Mouse (Mus musculus): ENCODE measurements around the gene Pja2. TPM values are rescaled to one million over a fixed set of nuclear protein-coding genes. Genes with fewer than 3 reads are reported as not detected.
"Not testable (repeated sequence)": the region's sequence is repeated elsewhere in the genome, so short reads cannot be mapped to it uniquely, and the experiment has no call there.

The Pja2 gene
- polyA plus RNA-seq, 2 experiments: 48.5 to 82.3 TPM

DNA sequence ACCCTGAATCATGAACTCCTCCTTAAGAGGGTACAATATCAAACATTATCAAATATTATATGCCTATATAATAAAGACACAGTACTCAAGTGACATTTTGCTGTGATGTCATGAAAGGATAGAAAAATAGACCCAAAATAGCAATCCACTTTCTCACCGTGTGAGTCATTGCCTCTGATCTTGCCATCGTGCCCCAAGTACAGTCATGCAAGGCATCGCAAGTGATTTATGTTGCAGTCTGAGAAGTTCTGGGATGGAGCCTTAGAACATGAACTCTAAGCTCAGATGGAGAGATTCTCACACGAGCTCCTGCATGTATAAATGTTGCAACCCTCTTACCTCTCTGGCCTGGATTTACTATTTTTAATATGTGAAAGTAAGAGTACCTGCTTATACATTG is 2.2 kb upstream of the Pja2 start:
- Histone ChIP-seq H3K4me1 (ENCODE audit: control insufficient read depth, insufficient read depth, low read length) (peaks cover 9% of the 10 kb centered on the region), H3K4me3 (replicated peaks; ENCODE audit: low read length) (no peak overlapping the region), H3K4me2 (replicated peaks; ENCODE audit: low read depth, low read length, severe bottlenecking) (no peak overlapping the region), H3K27me3 (ENCODE audit: control insufficient read depth, insufficient read depth, low read length) (no peaks in the 10 kb centered on the region), H3K27ac (replicated peaks; ENCODE audit: low read depth, low read length) (no peak overlapping the region), H3K36me3 (ENCODE audit: control insufficient read depth, insufficient read depth, low read length) (no peaks in the 10 kb centered on the region), H3K9ac (ENCODE audit: low read depth, low read length, severe bottlenecking) (no peak overlapping the region), H3K9me3 (ENCODE audit: control insufficient read depth, low read length) (no peaks in the 10 kb centered on the region)
- ATAC-seq (ENCODE audit: low FRiP score, low read depth) (no peak), DNase-seq (ENCODE audit: low spot score) (no peak)
- 77% methylated on average over 4 of the region's 4 CpGs for WGBS
- no peak for TF ChIP-seq POLR2A (IDR thresholded peaks at IDR 0.05; ENCODE audit: borderline replicate concordance, extremely low read depth, insufficient read depth, insufficient read length)

DNA sequence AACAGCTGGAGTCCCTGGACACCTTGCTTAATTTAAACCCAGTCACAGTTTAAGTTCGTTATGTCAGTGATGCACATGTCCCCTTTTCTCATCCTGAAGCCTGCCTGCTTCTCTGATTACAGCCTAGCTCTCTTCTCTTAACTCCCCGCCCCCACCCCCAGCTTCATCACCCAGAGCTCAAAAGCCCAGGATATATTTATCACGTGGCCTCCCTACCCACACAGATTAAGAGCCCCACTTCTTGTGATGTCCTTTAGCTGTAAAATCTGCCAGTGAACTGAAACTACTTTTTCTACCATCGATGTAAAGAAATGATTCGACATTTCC is 1.0 kb upstream of the Pja2 start:
- H3K9ac ChIP-seq (ENCODE audit: low read depth, low read length, severe bottlenecking): peak overlapping the region; percentile 66
- no peak for ATAC-seq (ENCODE audit: low FRiP score, low read depth)
- no peaks in the 10 kb centered on the region for H3K9me3 ChIP-seq (ENCODE audit: control insufficient read depth, low read length)
- TF ChIP-seq POLR2A (IDR thresholded peaks at IDR 0.05; ENCODE audit: borderline replicate concordance, extremely low read depth, insufficient read depth, insufficient read length): no peak
- H3K4me3 ChIP-seq (replicated peaks; ENCODE audit: low read length): peak overlapping the region; percentile 98
- no peaks in the 10 kb centered on the region for H3K27me3 ChIP-seq (ENCODE audit: control insufficient read depth, insufficient read depth, low read length)
- DNase-seq (ENCODE audit: low spot score): no peak
- peaks cover 9% of the 10 kb centered on the region for H3K4me1 ChIP-seq (ENCODE audit: control insufficient read depth, insufficient read depth, low read length)
- peak overlapping the region; percentile 77 for H3K4me2 ChIP-seq (replicated peaks; ENCODE audit: low read depth, low read length, severe bottlenecking)
- peak overlapping the region; percentile 86 for H3K27ac ChIP-seq (replicated peaks; ENCODE audit: low read depth, low read length)
- no peaks in the 10 kb centered on the region for H3K36me3 ChIP-seq (ENCODE audit: control insufficient read depth, insufficient read depth, low read length)
- WGBS: 19% methylated on average over 5 of the region's 5 CpGs

DNA sequence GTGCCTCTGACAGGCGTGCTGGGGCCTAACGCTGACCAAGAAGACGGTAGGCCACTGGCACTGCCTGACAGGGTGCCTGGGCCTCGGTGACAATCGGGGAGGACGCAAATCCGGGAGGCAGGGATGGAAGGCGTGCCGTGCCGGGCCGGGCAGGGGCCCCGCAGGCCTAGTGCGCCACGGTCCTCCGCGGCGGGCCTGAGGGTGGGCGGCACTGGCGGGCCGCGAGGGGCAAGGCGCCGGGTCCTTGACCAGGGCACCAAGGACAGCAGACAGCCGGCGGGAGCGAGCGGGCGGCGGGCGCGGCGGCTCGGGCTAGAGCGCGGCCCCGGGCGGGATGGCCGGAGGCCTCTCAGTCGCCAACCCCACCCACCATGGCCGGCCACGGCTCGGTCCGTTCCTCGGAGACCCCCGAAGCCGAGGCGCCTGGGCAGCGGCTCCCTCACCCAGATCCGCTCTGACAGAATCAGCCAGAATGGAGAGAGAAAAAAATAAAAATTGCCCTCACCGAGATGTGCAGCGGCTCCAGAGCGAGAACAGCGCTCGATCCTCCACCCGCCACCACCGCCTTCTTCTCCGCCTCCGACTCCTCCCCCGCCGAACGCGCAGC is 322 bp downstream of the Pja2 start:
- Histone ChIP-seq H3K27me3 (ENCODE audit: control insufficient read depth, insufficient read depth, low read length) (no peaks in the 10 kb centered on the region), H3K27ac (replicated peaks; ENCODE audit: low read depth, low read length) (peak overlapping the region; percentile 98), H3K9ac (ENCODE audit: low read depth, low read length, severe bottlenecking) (peak overlapping the region; percentile 95), H3K4me1 (ENCODE audit: control insufficient read depth, insufficient read depth, low read length) (peaks cover 9% of the 10 kb centered on the region), H3K9me3 (ENCODE audit: control insufficient read depth, low read length) (no peaks in the 10 kb centered on the region), H3K4me3 (replicated peaks; ENCODE audit: low read length) (peak overlapping the region; percentile 98), H3K36me3 (ENCODE audit: control insufficient read depth, insufficient read depth, low read length) (no peaks in the 10 kb centered on the region), H3K4me2 (replicated peaks; ENCODE audit: low read depth, low read length, severe bottlenecking) (peak overlapping the region; percentile 49)
- 0% methylated on average over 36 of the region's 62 CpGs for WGBS
- TF ChIP-seq POLR2A (IDR thresholded peaks at IDR 0.05; ENCODE audit: borderline replicate concordance, extremely low read depth, insufficient read depth, insufficient read length): peak; percentile 58; the same call in 1 of the 2 replicates
- peak; percentile 13 for ATAC-seq (ENCODE audit: low FRiP score, low read depth)
- no peak for DNase-seq (ENCODE audit: low spot score)

DNA sequence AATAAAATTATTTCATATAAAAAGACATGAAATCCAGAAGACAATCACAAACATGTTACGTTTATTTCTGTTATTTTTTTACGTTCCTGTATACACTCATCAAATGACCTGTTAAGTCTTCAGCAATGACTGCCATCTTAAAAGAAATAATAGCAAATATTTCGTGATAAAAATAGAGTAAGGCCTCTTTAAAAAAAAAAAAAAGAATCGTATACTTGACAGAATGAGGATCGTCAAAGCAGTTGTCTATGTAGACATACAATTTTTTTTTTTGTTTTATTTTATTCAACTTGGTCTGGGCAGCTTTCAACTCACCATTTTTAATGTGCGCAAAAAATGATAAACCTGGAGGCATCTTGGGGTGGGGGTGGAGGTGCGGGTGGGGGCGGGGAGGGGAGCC is 831 bp downstream of the Pja2 start:
- H3K27ac ChIP-seq (replicated peaks; ENCODE audit: low read depth, low read length): peak overlapping the region; percentile 98
- ATAC-seq (ENCODE audit: low FRiP score, low read depth) (no peak), DNase-seq (ENCODE audit: low spot score) (no peak)
- H3K9ac ChIP-seq (ENCODE audit: low read depth, low read length, severe bottlenecking): peak overlapping the region; percentile 95
- no peak for TF ChIP-seq POLR2A (IDR thresholded peaks at IDR 0.05; ENCODE audit: borderline replicate concordance, extremely low read depth, insufficient read depth, insufficient read length)
- peak overlapping the region; percentile 49 for H3K4me2 ChIP-seq (replicated peaks; ENCODE audit: low read depth, low read length, severe bottlenecking)
- H3K4me3 ChIP-seq (replicated peaks; ENCODE audit: low read length): peak overlapping the region; percentile 98
- H3K27me3 ChIP-seq (ENCODE audit: control insufficient read depth, insufficient read depth, low read length): no peaks in the 10 kb centered on the region
- 18% methylated on average over 8 of the region's 8 CpGs for WGBS
- H3K36me3 ChIP-seq (ENCODE audit: control insufficient read depth, insufficient read depth, low read length): 0 out of 2 replicates have a peak, but pooled peaks cover 3% of the 10 kb centered on the region
- H3K4me1 ChIP-seq (ENCODE audit: control insufficient read depth, insufficient read depth, low read length): peaks cover 9% of the 10 kb centered on the region
- H3K9me3 ChIP-seq (ENCODE audit: control insufficient read depth, low read length): no peaks in the 10 kb centered on the region

DNA sequence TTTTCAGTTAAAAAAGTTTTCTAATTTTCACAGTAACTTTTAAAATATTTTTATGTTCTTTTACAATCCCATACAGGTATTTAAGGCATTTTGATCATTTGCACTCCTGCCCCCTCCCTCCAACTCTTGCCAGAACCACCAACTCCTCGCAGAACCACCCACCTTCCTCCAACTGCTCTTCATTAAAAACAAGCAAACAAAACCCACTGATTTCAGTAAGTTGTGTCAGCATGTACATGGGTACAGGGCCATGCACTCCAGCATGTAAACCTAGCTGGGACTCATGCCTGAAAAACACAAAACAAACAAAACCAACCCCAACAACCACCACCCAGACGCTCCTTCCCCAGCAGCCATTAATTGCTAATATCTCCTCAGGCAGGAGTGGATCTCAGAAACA is 7.2 kb downstream of the Pja2 start:
- Histone ChIP-seq H3K27me3 (ENCODE audit: control insufficient read depth, insufficient read depth, low read length) (no peaks in the 10 kb centered on the region), H3K9me3 (ENCODE audit: control insufficient read depth, low read length) (no peaks in the 10 kb centered on the region), H3K4me3 (replicated peaks; ENCODE audit: low read length) (no peak overlapping the region), H3K4me2 (replicated peaks; ENCODE audit: low read depth, low read length, severe bottlenecking) (no peak overlapping the region), H3K4me1 (ENCODE audit: control insufficient read depth, insufficient read depth, low read length) (no peaks in the 10 kb centered on the region), H3K36me3 (ENCODE audit: control insufficient read depth, insufficient read depth, low read length) (0 out of 2 replicates have a peak, but pooled peaks cover 3% of the 10 kb centered on the region), H3K27ac (replicated peaks; ENCODE audit: low read depth, low read length) (no peak overlapping the region), H3K9ac (ENCODE audit: low read depth, low read length, severe bottlenecking) (no peak overlapping the region)
- no peak for TF ChIP-seq POLR2A (IDR thresholded peaks at IDR 0.05; ENCODE audit: borderline replicate concordance, extremely low read depth, insufficient read depth, insufficient read length)
- DNase-seq (ENCODE audit: low spot score): no peak
- 52% methylated on average over 2 of the region's 2 CpGs for WGBS
- no peak for ATAC-seq (ENCODE audit: low FRiP score, low read depth)

DNA sequence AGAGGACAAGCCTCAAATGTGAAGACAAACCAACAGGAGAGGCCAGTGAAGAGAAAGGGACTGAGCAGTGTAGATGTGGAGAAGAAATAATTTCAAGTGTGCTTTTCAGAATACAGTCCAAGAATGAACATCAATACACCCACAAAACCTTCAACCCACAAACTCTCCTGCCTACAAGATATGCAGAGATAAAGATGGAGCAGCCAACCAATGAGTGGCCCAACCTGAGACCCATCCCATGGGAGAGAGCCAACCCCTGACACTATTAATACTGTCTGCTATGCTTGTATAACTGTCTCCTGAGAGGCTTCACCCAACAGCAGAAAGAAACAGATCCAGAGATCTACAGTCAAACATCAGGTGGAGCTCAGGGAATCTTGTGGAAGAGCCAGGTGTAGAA is 16.3 kb downstream of the Pja2 start:
- Histone ChIP-seq H3K4me3 (replicated peaks; ENCODE audit: low read length) (no peak overlapping the region), H3K9ac (ENCODE audit: low read depth, low read length, severe bottlenecking) (no peak overlapping the region), H3K36me3 (ENCODE audit: control insufficient read depth, insufficient read depth, low read length) (peaks cover 18% of the 10 kb centered on the region), H3K27ac (replicated peaks; ENCODE audit: low read depth, low read length) (no peak overlapping the region), H3K9me3 (ENCODE audit: control insufficient read depth, low read length) (no peaks in the 10 kb centered on the region), H3K27me3 (ENCODE audit: control insufficient read depth, insufficient read depth, low read length) (no peaks in the 10 kb centered on the region), H3K4me1 (ENCODE audit: control insufficient read depth, insufficient read depth, low read length) (no peaks in the 10 kb centered on the region), H3K4me2 (replicated peaks; ENCODE audit: low read depth, low read length, severe bottlenecking) (no peak overlapping the region)
- no peak for DNase-seq (ENCODE audit: low spot score)
- ATAC-seq (ENCODE audit: low FRiP score, low read depth): no peak
- TF ChIP-seq POLR2A (IDR thresholded peaks at IDR 0.05; ENCODE audit: borderline replicate concordance, extremely low read depth, insufficient read depth, insufficient read length): no peak

DNA sequence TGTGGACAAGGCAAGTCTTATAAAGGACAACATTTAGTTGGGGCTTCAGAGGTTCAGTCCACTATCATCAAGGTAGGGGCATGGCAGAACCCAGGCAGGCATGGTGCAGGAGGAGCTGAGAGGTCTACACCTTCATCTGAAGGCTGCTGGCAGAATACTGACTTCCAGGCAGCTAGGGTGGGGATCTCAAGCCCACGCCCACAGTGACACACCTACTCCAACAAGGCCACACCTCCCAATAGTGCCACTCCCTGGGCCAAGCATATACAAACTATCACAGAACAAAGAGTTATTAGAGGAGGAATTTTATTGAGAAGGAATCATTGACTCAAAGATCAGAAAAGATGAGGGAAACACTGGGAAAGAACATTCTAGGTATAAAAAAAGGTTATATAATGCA is 17.2 kb downstream of the Pja2 start:
- H3K9me3 ChIP-seq (ENCODE audit: control insufficient read depth, low read length); H3K27ac ChIP-seq (replicated peaks; ENCODE audit: low read depth, low read length); H3K4me3 ChIP-seq (replicated peaks; ENCODE audit: low read length); H3K4me2 ChIP-seq (replicated peaks; ENCODE audit: low read depth, low read length, severe bottlenecking); H3K4me1 ChIP-seq (ENCODE audit: control insufficient read depth, insufficient read depth, low read length); H3K27me3 ChIP-seq (ENCODE audit: control insufficient read depth, insufficient read depth, low read length); DNase-seq (ENCODE audit: low spot score); H3K9ac ChIP-seq (ENCODE audit: low read depth, low read length, severe bottlenecking); ATAC-seq (ENCODE audit: low FRiP score, low read depth): not testable (repeated sequence)
- peaks cover 18% of the 10 kb centered on the region for H3K36me3 ChIP-seq (ENCODE audit: control insufficient read depth, insufficient read depth, low read length)
- 79% methylated on average over 1 of the region's 1 CpGs for WGBS

Data from limb, embryonic 14.5 days (tissue).